Mouse (Mus musculus) brain, adult 2 months (tissue): ENCODE data around the gene Bmf.

Source experiments
- DNase-seq: peaks from one replicate; pipeline ENCODE4 v3.0.0; 2011; ENCODE audit warnings: low read depth, low spot score

Bmf gene

GRCm38 (mm10) chr2:118549507-118550473 is at the start of gene Bmf:
TSS of gene Bmf (minus strand) at chr2:118549687.
- DNase-seq, result peak; percentile 99

DNA sequence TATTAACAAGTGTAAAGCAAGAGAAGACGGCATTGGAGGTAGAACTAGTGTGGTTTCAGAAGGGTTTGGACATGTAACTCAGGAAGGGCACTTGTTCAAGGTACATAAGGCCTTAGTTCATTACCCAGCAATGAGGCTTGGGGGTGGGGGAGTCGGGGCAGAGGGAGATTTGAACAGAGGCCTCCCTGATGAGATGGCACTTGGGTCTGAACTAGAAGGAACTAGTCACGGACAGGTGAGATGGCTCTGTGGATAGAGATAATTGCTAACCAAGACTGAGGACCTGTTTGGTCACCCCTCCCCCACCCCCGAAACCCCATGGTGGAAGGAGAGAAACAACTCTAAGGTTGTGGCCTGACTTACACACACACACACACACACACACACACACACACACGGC is 49.6 kb upstream of the Bmf start:
- DNase-seq, result no peak

GRCm38 (mm10) chr2:118597673-118598568 is 48.4 kb upstream of the Bmf start, which contains the start of gene Bub1b:
TSS of gene Bub1b (plus strand) at chr2:118598211.
- peak; percentile 96 for DNase-seq

- no peak for DNase-seq
Measured at GRCm38 (mm10) chr2:118591083-118591482, 41.6 kb upstream of the Bmf start.

DNA sequence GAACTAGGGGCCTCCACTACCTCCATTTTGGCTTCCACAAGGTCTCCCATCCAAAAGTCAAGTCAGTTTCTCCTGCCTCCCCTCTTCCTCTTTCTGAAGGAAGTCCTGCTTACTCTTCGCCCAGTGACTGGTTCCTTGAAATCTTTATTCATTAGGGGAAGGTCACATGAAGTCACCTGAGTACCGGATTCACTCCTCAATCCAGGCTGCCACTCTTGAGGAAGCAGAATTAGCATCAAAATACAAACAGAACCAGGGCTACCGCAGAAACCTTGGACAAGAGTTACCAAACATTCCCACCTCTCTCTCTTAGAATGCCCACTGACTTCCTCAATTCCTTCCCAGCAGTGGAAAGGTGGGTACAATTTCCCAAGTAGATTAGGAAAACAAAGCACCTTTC is 38.2 kb upstream of the Bmf start:
- DNase-seq, result no peak

GRCm38 (mm10) chr2:118586013-118586412 is 36.5 kb upstream of the Bmf start:
- no peak for DNase-seq

GRCm38 (mm10) chr2:118573135-118573534 is 23.6 kb upstream of the Bmf start:
- no peak for DNase-seq

GRCm38 (mm10) chr2:118572183-118572836 is 22.8 kb upstream of the Bmf start:
- DNase-seq, result no peak

GRCm38 (mm10) chr2:118570939-118571338 is 21.5 kb upstream of the Bmf start:
- DNase-seq, result peak; percentile 12

DNA sequence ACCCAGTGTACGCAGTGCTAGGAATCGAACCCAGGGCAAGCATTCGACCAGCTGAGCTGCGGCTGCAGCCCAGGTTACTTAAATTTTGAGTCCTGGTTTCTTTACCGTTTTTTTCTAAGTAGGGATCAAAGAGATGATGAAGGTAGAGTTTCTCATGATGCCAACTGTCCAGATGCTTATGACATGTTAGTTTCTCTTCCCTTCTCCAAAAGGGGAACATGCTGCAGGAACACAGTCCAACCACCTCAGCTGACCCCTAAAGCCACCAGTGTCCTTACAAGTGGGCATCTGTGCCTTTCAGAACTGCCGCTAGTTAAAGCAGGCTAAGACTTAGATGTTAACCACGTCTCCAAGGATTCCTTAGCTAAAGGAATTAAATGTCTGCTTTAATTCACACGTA is 17.7 kb upstream of the Bmf start:
- no peak for DNase-seq

DNA sequence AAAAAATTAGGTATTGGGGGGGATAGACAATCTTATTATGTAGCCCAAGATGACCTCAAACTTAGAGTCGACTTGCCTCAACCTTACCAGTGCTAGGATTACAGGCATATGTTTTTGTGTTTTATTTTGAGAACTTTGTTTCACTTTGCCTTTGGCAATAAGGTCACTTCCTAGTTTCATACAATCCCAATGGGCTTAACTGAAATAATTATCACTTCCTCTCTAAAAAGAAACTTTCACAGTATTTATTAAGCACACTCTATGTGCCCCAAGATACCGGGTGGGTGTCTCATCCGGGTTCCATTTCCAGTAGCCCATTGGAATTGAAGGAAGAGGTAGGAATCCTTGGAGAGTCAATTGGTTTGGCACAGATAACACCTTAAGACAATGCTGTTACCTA is 12.9 kb upstream of the Bmf start:
- no peak for DNase-seq

DNA sequence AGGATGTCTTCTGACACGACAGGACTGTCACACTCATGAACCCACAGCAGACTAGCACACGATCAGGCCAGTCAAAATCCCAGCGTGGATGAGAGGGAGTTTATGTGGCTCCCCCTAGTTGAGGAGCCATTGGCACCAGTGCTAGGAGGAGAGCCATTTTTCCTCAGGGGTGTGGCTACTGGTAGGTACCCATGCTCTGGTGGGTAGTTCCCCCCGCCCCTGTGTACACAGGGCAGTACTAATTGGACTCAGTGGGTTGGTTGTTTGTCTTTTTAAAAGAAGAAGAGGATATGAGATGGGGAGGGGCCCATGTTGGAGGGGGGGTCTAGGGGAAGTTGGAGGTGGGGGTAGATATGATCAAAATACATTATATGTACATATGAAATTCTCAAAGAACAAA is 12.5 kb upstream of the Bmf start:
- no peak for DNase-seq

- DNase-seq, result no peak
Measured at GRCm38 (mm10) chr2:118558426-118558825, 8.9 kb upstream of the Bmf start.

- DNase-seq, result peak; percentile 49
Measured at GRCm38 (mm10) chr2:118554356-118554990, 5.0 kb upstream of the Bmf start.

- no peak for DNase-seq
Measured at GRCm38 (mm10) chr2:118551606-118552005, 2.1 kb upstream of the Bmf start.

- DNase-seq, result peak; percentile 22
Measured at GRCm38 (mm10) chr2:118548421-118549221, 866 bp downstream of the Bmf start.

DNA sequence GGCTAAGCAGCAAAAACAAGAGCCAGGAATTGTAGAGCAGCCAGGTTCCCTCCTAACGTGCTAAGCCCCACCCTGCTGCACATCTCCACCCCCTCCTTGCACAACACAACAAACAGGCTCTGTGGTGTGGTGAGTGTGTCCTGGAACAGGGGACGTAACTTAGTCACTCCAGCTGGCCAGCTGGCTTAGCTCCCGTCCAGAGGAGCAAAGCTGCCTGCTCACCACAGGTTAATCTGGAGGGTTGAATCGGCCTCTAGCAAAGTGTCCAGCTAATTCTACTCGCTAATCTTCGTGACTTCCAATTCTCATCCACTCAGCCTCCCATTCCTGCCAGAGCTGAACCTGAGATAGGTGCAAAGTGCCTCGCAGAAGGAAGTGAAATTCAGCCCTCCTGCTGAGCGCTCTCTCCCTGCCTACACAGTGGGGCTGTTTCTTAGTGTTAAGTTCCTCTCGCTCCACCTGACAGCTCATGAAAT is 1.9 kb downstream of the Bmf start:
- peak; percentile 39 for DNase-seq

DNA sequence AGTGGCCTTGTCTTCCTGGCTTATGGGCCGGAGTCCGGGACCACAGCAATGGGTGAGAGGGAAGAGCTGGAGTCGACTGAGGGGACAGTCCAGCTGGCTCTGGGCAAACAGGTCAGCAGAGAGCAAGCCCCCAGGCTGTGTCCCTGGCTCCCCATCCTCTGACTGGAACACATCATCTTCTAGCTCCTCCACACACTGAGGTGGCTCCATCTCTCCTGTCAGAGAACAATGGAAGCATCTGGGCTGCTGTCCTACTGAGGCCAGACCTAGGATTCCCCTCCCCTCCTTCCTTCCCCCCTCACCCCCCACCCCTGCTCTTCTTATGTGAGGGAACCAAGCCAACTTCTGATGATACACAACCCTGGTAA is 2.7 kb downstream of the Bmf start:
- DNase-seq, result no peak

GRCm38 (mm10) chr2:118546104-118546797 is 3.2 kb downstream of the Bmf start:
- no peak for DNase-seq
